Mouse (Mus musculus) hindbrain, embryonic 16.5 days (tissue): ENCODE measurements around the gene Nrk. TPM values are rescaled to one million over a fixed set of nuclear protein-coding genes. Genes with fewer than 3 reads are reported as not detected.

Experiments
- ATAC-seq: fragments of 200-750 bp; cut with Nextera tagmentation; 2 replicates; pipeline ENCODE4 v1.8.0; 2017; ENCODE audit warnings: moderate TSS enrichment, moderate library complexity
- H3K27ac ChIP-seq: fragments of 300-500 bp; sonication (generic); 2 replicates; pipeline ENCODE4 v1.5.1; 2014; ENCODE audit warnings: low read depth, mild to moderate bottlenecking, control low read depth, low read length, moderate library complexity
- H3K27me3 ChIP-seq: fragments of 300-500 bp; sonication (generic); replicated peaks from 2 replicates; pipeline ENCODE4 v1.6.1; 2014; ENCODE audit warnings: low read length; ENCODE audit not compliant: control insufficient read depth, insufficient read depth
- H3K36me3 ChIP-seq: fragments of 300-500 bp; sonication (generic); 2 replicates; pipeline ENCODE4 v1.6.1; 2014; ENCODE audit warnings: mild to moderate bottlenecking, low read length, moderate library complexity, mixed read lengths; ENCODE audit not compliant: control insufficient read depth, insufficient read depth
- H3K4me1 ChIP-seq: fragments of 300-500 bp; sonication (generic); 2 replicates; pipeline ENCODE4 v1.6.1; 2014; ENCODE audit warnings: low read depth, low read length; ENCODE audit not compliant: control insufficient read depth, insufficient read depth
- H3K4me2 ChIP-seq: fragments of 300-500 bp; sonication (generic); 2 replicates; pipeline ENCODE4 v1.6.1; 2014; ENCODE audit warnings: mild to moderate bottlenecking, low read length, control low read depth, moderate library complexity
- H3K4me3 ChIP-seq: fragments of 300-500 bp; sonication (generic); 2 replicates; pipeline ENCODE4 v1.5.1; 2014; ENCODE audit warnings: mild to moderate bottlenecking, low read length, control low read depth, moderate library complexity
- H3K9ac ChIP-seq: fragments of 300-500 bp; sonication (generic); 2 replicates; pipeline ENCODE4 v1.6.1; 2014; ENCODE audit warnings: low read depth, mild to moderate bottlenecking, control low read depth, low read length, moderate library complexity
- H3K9me3 ChIP-seq: fragments of 300-500 bp; sonication (generic); 2 replicates; pipeline ENCODE4 v1.6.1; 2014; ENCODE audit warnings: mild to moderate bottlenecking, low read length, moderate library complexity; ENCODE audit not compliant: control insufficient read depth
- WGBS: fragments of 180-500 bp; shearing (Covaris S2); extraction: QIAGEN DNeasy Blood & Tissue Kit; methylation state at CpG from one replicate; pipeline ENCODE4 v1.1.7; 2014; 5-methylcytosine and 5-hydroxymethylcytosine counted together
- polyA plus RNA-seq: library from polyadenylated mRNA; unstranded; fragments of >200 nt; fragmentation: Nextera tagmentation; extraction: Ambion mirVana; gene quantifications from 2 replicates; pipeline ENCODE4 v1.2.1, GENCODE M21; 2015

The Nrk gene
- polyA plus RNA-seq, 1 experiment from 2014 or later = 1.2 TPM

- 50% methylated on average over 1 of the region's 1 CpGs for WGBS
- H3K9me3 ChIP-seq = no peaks in the 10 kb centered on the region
- H3K9ac ChIP-seq = no peak overlapping the region
- ATAC-seq = no peak
- no peak overlapping the region for H3K4me2 ChIP-seq
- no peaks in the 10 kb centered on the region for H3K4me1 ChIP-seq
- H3K27ac ChIP-seq = no peak overlapping the region
- H3K27me3 ChIP-seq = no peaks in the 10 kb centered on the region
- no peak overlapping the region for H3K4me3 ChIP-seq
- no peaks in the 10 kb centered on the region for H3K36me3 ChIP-seq
Measured at GRCm38 (mm10) chrX:139016540-139016939, 102.3 kb downstream of the Nrk start.

- Histone ChIP-seq H3K9me3 (no peaks in the 10 kb centered on the region), H3K27me3 (no peaks in the 10 kb centered on the region; the same call in 1 of the 2 replicates), H3K4me1 (no peaks in the 10 kb centered on the region), H3K4me3 (no peak overlapping the region), H3K4me2 (no peak overlapping the region), H3K9ac (no peak overlapping the region), H3K27ac (no peak overlapping the region), H3K36me3 (no peaks in the 10 kb centered on the region)
- ATAC-seq = no peak
- 49% methylated on average over 3 of the region's 3 CpGs for WGBS
Measured at GRCm38 (mm10) chrX:139026532-139027097, 112.4 kb downstream of the Nrk start.

GRCm38 (mm10) chrX:139027296-139027695, 113.1 kb downstream of the Nrk start:
- H3K4me3 ChIP-seq = no peak overlapping the region
- no peaks in the 10 kb centered on the region for H3K9me3 ChIP-seq
- no peaks in the 10 kb centered on the region; the same call in 1 of the 2 replicates for H3K27me3 ChIP-seq
- no peaks in the 10 kb centered on the region for H3K4me1 ChIP-seq
- no peaks in the 10 kb centered on the region for H3K36me3 ChIP-seq
- H3K27ac ChIP-seq = no peak overlapping the region
- no peak for ATAC-seq
- H3K9ac ChIP-seq = no peak overlapping the region
- no peak overlapping the region for H3K4me2 ChIP-seq
- WGBS = 59% methylated on average over 5 of the region's 5 CpGs

GRCm38 (mm10) chrX:139027909-139028308, 113.7 kb downstream of the Nrk start:
- Histone ChIP-seq H3K27ac (no peak overlapping the region), H3K27me3 (no peaks in the 10 kb centered on the region; the same call in 1 of the 2 replicates), H3K4me3 (no peak overlapping the region), H3K36me3 (no peaks in the 10 kb centered on the region), H3K9ac (no peak overlapping the region), H3K9me3 (no peaks in the 10 kb centered on the region), H3K4me2 (no peak overlapping the region), H3K4me1 (no peaks in the 10 kb centered on the region)
- WGBS = 72% methylated on average over 6 of the region's 6 CpGs
- no peak; the same call in 1 of the 2 replicates for ATAC-seq

GRCm38 (mm10) chrX:139037666-139038065, 123.4 kb downstream of the Nrk start:
- H3K4me3 ChIP-seq = no peak overlapping the region
- H3K4me2 ChIP-seq = no peak overlapping the region
- no peak for ATAC-seq
- WGBS = 100% methylated on average over 1 of the region's 1 CpGs
- H3K36me3 ChIP-seq = no peaks in the 10 kb centered on the region
- H3K27ac ChIP-seq = no peak overlapping the region
- H3K9me3 ChIP-seq = no peaks in the 10 kb centered on the region
- H3K27me3 ChIP-seq = no peaks in the 10 kb centered on the region
- no peaks in the 10 kb centered on the region for H3K4me1 ChIP-seq
- no peak overlapping the region for H3K9ac ChIP-seq

- Histone ChIP-seq H3K9me3 (no peaks in the 10 kb centered on the region), H3K36me3 (no peaks in the 10 kb centered on the region), H3K4me2 (no peak overlapping the region), H3K27ac (no peak overlapping the region), H3K27me3 (no peaks in the 10 kb centered on the region), H3K9ac (no peak overlapping the region), H3K4me3 (no peak overlapping the region), H3K4me1 (no peaks in the 10 kb centered on the region)
- no peak for ATAC-seq
- 81% methylated on average over 2 of the region's 2 CpGs for WGBS
Measured at GRCm38 (mm10) chrX:139039314-139039713, 125.1 kb downstream of the Nrk start.

GRCm38 (mm10) chrX:139041148-139041547, 126.9 kb downstream of the Nrk start:
- no peaks in the 10 kb centered on the region for H3K27me3 ChIP-seq
- WGBS = 89% methylated on average over 1 of the region's 1 CpGs
- no peaks in the 10 kb centered on the region for H3K4me1 ChIP-seq
- H3K36me3 ChIP-seq = no peaks in the 10 kb centered on the region
- no peak overlapping the region for H3K4me3 ChIP-seq
- no peak overlapping the region for H3K9ac ChIP-seq
- no peak overlapping the region for H3K27ac ChIP-seq
- no peak for ATAC-seq
- no peaks in the 10 kb centered on the region for H3K9me3 ChIP-seq
- H3K4me2 ChIP-seq = no peak overlapping the region

GRCm38 (mm10) chrX:139051976-139052375, 137.7 kb downstream of the Nrk start:
- Histone ChIP-seq H3K4me2 (no peak overlapping the region), H3K4me3 (no peak overlapping the region), H3K4me1 (no peaks in the 10 kb centered on the region), H3K9ac (no peak overlapping the region), H3K27ac (no peak overlapping the region), H3K36me3 (no peaks in the 10 kb centered on the region), H3K9me3 (no peaks in the 10 kb centered on the region), H3K27me3 (no peaks in the 10 kb centered on the region)
- no peak for ATAC-seq
- 57% methylated on average over 1 of the region's 1 CpGs for WGBS

- Histone ChIP-seq H3K4me2 (no peak overlapping the region), H3K27ac (no peak overlapping the region), H3K4me1 (no peaks in the 10 kb centered on the region), H3K9ac (no peak overlapping the region), H3K27me3 (no peaks in the 10 kb centered on the region), H3K36me3 (no peaks in the 10 kb centered on the region), H3K4me3 (no peak overlapping the region), H3K9me3 (no peaks in the 10 kb centered on the region)
- whole genome bisulfite sequencing = 78% methylated on average over 1 of the region's 1 CpGs
- no peak for ATAC-seq
Measured at GRCm38 (mm10) chrX:139053149-139053548, 138.9 kb downstream of the Nrk start.
